Mouse (Mus musculus) gastrocnemius, adult 2 months (tissue): Measurements from ENCODE around the gene Nmrk1. TPM values are rescaled to one million over a fixed set of nuclear protein-coding genes. Genes with fewer than 3 reads are reported as not detected.

Experiments
- DNase-seq: peaks from one replicate; pipeline ENCODE4 v3.0.0; 2022
- H3K27ac ChIP-seq: fragments of 200-600 bp; 2 replicates; pipeline ENCODE4 v1.8.1; 2022; ENCODE audit warnings: mild to moderate bottlenecking
- H3K4me3 ChIP-seq: fragments of 200-600 bp; 2 replicates; pipeline ENCODE4 v1.8.1; 2022; ENCODE audit warnings: mild to moderate bottlenecking, moderate library complexity
- CTCF ChIP-seq: fragments of 200-600 bp; IDR thresholded peaks from 2 replicates; pipeline ENCODE4 v1.8.1; 2022; ENCODE audit warnings: antibody characterized with exemption, mild to moderate bottlenecking, moderate library complexity
- intact Hi-C: fragments of 180-260 bp; cut with DNase I; formaldehyde crosslinking; loops from one replicate; pipeline ENCODE4 v1.15.1; 2025
- total RNA-seq, 2 experiments: library from RNA; stranded (reverse); gene quantifications; 2 replicates each; pipeline ENCODE4 v1.2.3; 2021

The Nmrk1 gene
- total RNA-seq, 2 experiments from 2014 or later: 2.8 to 3.3 TPM

- H3K4me3 ChIP-seq: no peak overlapping the region
- H3K27ac ChIP-seq: no peak overlapping the region
- no peak for TF ChIP-seq CTCF
- intact Hi-C loops: no loop called here
- no peak for DNase-seq
These were observed 35.2 kb downstream of the Nmrk1 start for GRCm38 (mm10) chr19:18666966-18667365.

- no peak for DNase-seq
- intact Hi-C loops: no loop called here
- peak overlapping the region; percentile 46; the same call in 1 of the 2 replicates for H3K27ac ChIP-seq
- TF ChIP-seq CTCF: no peak
- no peak overlapping the region for H3K4me3 ChIP-seq
These were observed 37.8 kb downstream of the Nmrk1 start for GRCm38 (mm10) chr19:18669551-18669950.

GRCm38 (mm10) chr19:18670608-18671007 lies 38.9 kb downstream of the Nmrk1 start, which contains the start of gene Carnmt1:
Gene Carnmt1, plus strand, starts transcription at chr19:18670764.
- H3K27ac ChIP-seq: peak within 1 kb of the TSS; percentile 97
- TF ChIP-seq CTCF: no peak
- peak within 1 kb of the TSS; percentile 89 for H3K4me3 ChIP-seq
- intact Hi-C loops: loop anchor here (2.0 to 5.0 kb wide), 2 partner anchors 32 to 42 kb away; partner anchors contain the start of gene D030056L22Rik
- peak; percentile 100 for DNase-seq

GRCm38 (mm10) chr19:18671056-18671741 lies 39.4 kb downstream of the Nmrk1 start:
- TF ChIP-seq CTCF: no peak
- intact Hi-C loops: loop anchor here (2.0 to 5.0 kb wide), 2 partner anchors 32 to 41 kb away; partner anchors contain the start of gene D030056L22Rik
- DNase-seq: peak; percentile 81

GRCm38 (mm10) chr19:18672498-18672897 lies 40.7 kb downstream of the Nmrk1 start:
- intact Hi-C loops: loop anchor here (5.0 kb wide), 1 partner anchor 40 kb away; the partner anchor contains the start of gene D030056L22Rik
- Histone ChIP-seq H3K4me3 (peak overlapping the region; percentile 89), H3K27ac (peak overlapping the region; percentile 97)
- DNase-seq: no peak
- TF ChIP-seq CTCF: no peak

More at GRCm38 (mm10) chr19:18671056-18671741, 39.4 kb downstream of the Nmrk1 start:
- H3K4me3 ChIP-seq: peak overlapping the region; percentile 89
- H3K27ac ChIP-seq: peak overlapping the region; percentile 97

GRCm38 (mm10) chr19:18673116-18673515 lies 41.4 kb downstream of the Nmrk1 start:
- TF ChIP-seq CTCF: no peak
- intact Hi-C loops: loop anchor here (5.0 kb wide), 1 partner anchor 39 kb away; the partner anchor contains the start of gene D030056L22Rik
- peak overlapping the region; percentile 97 for H3K27ac ChIP-seq
- DNase-seq: no peak
- H3K4me3 ChIP-seq: peak overlapping the region; percentile 89

- intact Hi-C loops: loop anchor here (5.0 kb wide), 1 partner anchor 35 kb away; no protein-coding TSS in a partner anchor
- Histone ChIP-seq H3K27ac (no peak overlapping the region), H3K4me3 (no peak overlapping the region)
- no peak for TF ChIP-seq CTCF
- DNase-seq: no peak
These were observed 50.4 kb downstream of the Nmrk1 start for GRCm38 (mm10) chr19:18682142-18682541.

- Histone ChIP-seq H3K4me3 (no peak overlapping the region), H3K27ac (no peak overlapping the region)
- intact Hi-C loops: no loop called here
- DNase-seq: peak; percentile 42
- peak; percentile 75 for TF ChIP-seq CTCF
These were observed 55.8 kb downstream of the Nmrk1 start for GRCm38 (mm10) chr19:18687556-18687955.

- Histone ChIP-seq H3K27ac (no peak overlapping the region), H3K4me3 (no peak overlapping the region)
- TF ChIP-seq CTCF: no peak
- DNase-seq: no peak
- intact Hi-C loops: no loop called here
These were observed 60.4 kb downstream of the Nmrk1 start for GRCm38 (mm10) chr19:18692176-18692575.

GRCm38 (mm10) chr19:18692768-18693167 lies 61.0 kb downstream of the Nmrk1 start:
- intact Hi-C loops: no loop called here
- DNase-seq: no peak
- Histone ChIP-seq H3K4me3 (no peak overlapping the region), H3K27ac (no peak overlapping the region)
- no peak for TF ChIP-seq CTCF

GRCm38 (mm10) chr19:18695116-18695515 lies 63.4 kb downstream of the Nmrk1 start:
- intact Hi-C loops: no loop called here
- TF ChIP-seq CTCF: no peak
- Histone ChIP-seq H3K27ac (no peak overlapping the region), H3K4me3 (no peak overlapping the region)
- no peak for DNase-seq

GRCm38 (mm10) chr19:18695552-18695951 lies 63.8 kb downstream of the Nmrk1 start:
- no peak for DNase-seq
- intact Hi-C loops: no loop called here
- no peak for TF ChIP-seq CTCF
- Histone ChIP-seq H3K27ac (no peak overlapping the region), H3K4me3 (no peak overlapping the region)

Other genes starting within 250 kb of the Nmrk1 start
- 10 to 100 TPM; 20.6 to 21.6 TPM for gene Ostf1, start 127 bp upstream of the Nmrk1 start, total RNA-seq
- gene Carnmt1, start 38.8 kb downstream of the Nmrk1 start, total RNA-seq: 100 to 1,000 TPM; 130 to 135 TPM
- gene D030056L22Rik, start 81.2 kb downstream of the Nmrk1 start, total RNA-seq: 1 to 10 TPM; 3.4 to 3.7 TPM
- gene Trpm6, start 118.0 kb downstream of the Nmrk1 start, total RNA-seq: under 1 TPM in 1 of 2 experiments, not detected in 1; 0.06 TPM